Mouse (Mus musculus) myocyte (in vitro differentiated cells): ENCODE results near the gene Cdk5r1. TPM values are rescaled to one million over a fixed set of nuclear protein-coding genes. Genes with fewer than 3 reads are reported as not detected.

Source experiments
- H3K27me3 ChIP-seq: one replicate; pipeline ENCODE4 v1.6.1; 2011; ENCODE audit not compliant: control insufficient read depth, insufficient read depth, insufficient read length
- H3K36me3 ChIP-seq: one replicate; pipeline ENCODE4 v1.6.1; 2011; ENCODE audit not compliant: control insufficient read depth, insufficient read depth
- H3K4me2 ChIP-seq: one replicate; pipeline ENCODE4 v1.6.1; 2011; ENCODE audit warnings: low read depth, control low read depth
- H3K4me3 ChIP-seq: one replicate; pipeline ENCODE4 v1.5.1; 2011; ENCODE audit warnings: mild to moderate bottlenecking, control low read depth, moderate library complexity
- H3K79me2 ChIP-seq: one replicate; pipeline ENCODE4 v1.6.1; 2011; ENCODE audit not compliant: control insufficient read depth, insufficient read depth
- H3ac ChIP-seq: one replicate; pipeline ENCODE4 v1.6.1; 2011; ENCODE audit not compliant: control insufficient read depth, insufficient read length
- CEBPB ChIP-seq: IDR thresholded peaks from 2 replicates; pipeline ENCODE4 v1.6.1; 2011; ENCODE audit warnings: mild to moderate bottlenecking, moderate library complexity; ENCODE audit not compliant: poor library complexity, insufficient read depth, severe bottlenecking
- E2F4 ChIP-seq: IDR thresholded peaks from one replicate; pipeline ENCODE4 v1.6.1; 2011; ENCODE audit warnings: mild to moderate bottlenecking, control low read depth, moderate library complexity; ENCODE audit not compliant: insufficient read depth
- MAX ChIP-seq: IDR thresholded peaks from one replicate; pipeline ENCODE4 v1.6.1; 2011; ENCODE audit warnings: low read depth, mild to moderate bottlenecking, control low read depth
- MYOD1 ChIP-seq, 3 experiments: IDR thresholded peaks; one replicate each; pipeline ENCODE4 v1.6.1; 2011; ENCODE audit warnings: control low read depth in 2 of 3, low read depth in 2 of 3, mild to moderate bottlenecking in 2 of 3, moderate library complexity in 1 of 3; ENCODE audit not compliant: insufficient read length in 2 of 3, control insufficient read depth in 1 of 3
- MYOG ChIP-seq, 3 experiments: IDR thresholded peaks; one replicate each; pipeline ENCODE4 v1.6.1; 2011; ENCODE audit warnings: control low read depth in 2 of 3, low read depth in 2 of 3, mild to moderate bottlenecking in 2 of 3; ENCODE audit not compliant: insufficient read length in 2 of 3, control insufficient read depth in 1 of 3, insufficient read depth in 1 of 3
- POLR2A ChIP-seq: IDR thresholded peaks from one replicate; pipeline ENCODE4 v1.6.1; 2011; ENCODE audit warnings: low read depth, mild to moderate bottlenecking, control low read depth, moderate library complexity; ENCODE audit not compliant: insufficient read length
- POLR2AphosphoS2 ChIP-seq: IDR thresholded peaks from one replicate; pipeline ENCODE4 v1.6.1; 2011; ENCODE audit warnings: low read depth, control low read depth; ENCODE audit not compliant: insufficient read length
- REST ChIP-seq: IDR thresholded peaks from one replicate; pipeline ENCODE4 v1.6.1; 2011; ENCODE audit warnings: mild to moderate bottlenecking, control low read depth, moderate library complexity; ENCODE audit not compliant: insufficient read depth, insufficient read length
- SRF ChIP-seq: IDR thresholded peaks from one replicate; pipeline ENCODE4 v1.6.1; 2011; ENCODE audit warnings: low read depth; ENCODE audit not compliant: control insufficient read depth, insufficient read length
- TCF12 ChIP-seq: IDR thresholded peaks from one replicate; pipeline ENCODE4 v1.6.1; 2011; ENCODE audit warnings: mild to moderate bottlenecking, control low read depth; ENCODE audit not compliant: poor library complexity, insufficient read depth, severe bottlenecking
- TCF3 ChIP-seq: IDR thresholded peaks from one replicate; pipeline ENCODE4 v1.6.1; 2011; ENCODE audit warnings: low read depth, control low read depth; ENCODE audit not compliant: insufficient read length
- USF1 ChIP-seq: IDR thresholded peaks from one replicate; pipeline ENCODE4 v1.6.1; 2011; ENCODE audit warnings: low read depth, mild to moderate bottlenecking, control low read depth, moderate library complexity
- polyA plus RNA-seq: library from polyadenylated mRNA; unstranded; fragments of >200 nt; fragmentation: generic; extraction: Trizol; gene quantifications from one replicate; pipeline ENCODE4 v1.2.1, GENCODE M21; 2012; ENCODE audit warnings: missing spikeins

Gene Cdk5r1
- polyA plus RNA-seq, 1 experiment = 11.3 TPM

- H3K27me3 ChIP-seq = no peaks in the 10 kb centered on the region
- no peak overlapping the region for H3K4me2 ChIP-seq
- peaks cover 9% of the 10 kb centered on the region for H3K36me3 ChIP-seq
- H3K4me3 ChIP-seq = no peak overlapping the region
- H3ac ChIP-seq = no peak overlapping the region
- H3K79me2 ChIP-seq = peaks cover 36% of the 10 kb centered on the region
- TF ChIP-seq MYOD1 (IDR thresholded peaks at IDR 0.05; ENCODE audit: control insufficient read depth in 1 of 3, insufficient read length in 2 of 3, low read depth in 2 of 3) (no peak), REST (no peak)
Observed at GRCm38 (mm10) chr11:80482921-80483320, 6.1 kb downstream of the Cdk5r1 start.

DNA sequence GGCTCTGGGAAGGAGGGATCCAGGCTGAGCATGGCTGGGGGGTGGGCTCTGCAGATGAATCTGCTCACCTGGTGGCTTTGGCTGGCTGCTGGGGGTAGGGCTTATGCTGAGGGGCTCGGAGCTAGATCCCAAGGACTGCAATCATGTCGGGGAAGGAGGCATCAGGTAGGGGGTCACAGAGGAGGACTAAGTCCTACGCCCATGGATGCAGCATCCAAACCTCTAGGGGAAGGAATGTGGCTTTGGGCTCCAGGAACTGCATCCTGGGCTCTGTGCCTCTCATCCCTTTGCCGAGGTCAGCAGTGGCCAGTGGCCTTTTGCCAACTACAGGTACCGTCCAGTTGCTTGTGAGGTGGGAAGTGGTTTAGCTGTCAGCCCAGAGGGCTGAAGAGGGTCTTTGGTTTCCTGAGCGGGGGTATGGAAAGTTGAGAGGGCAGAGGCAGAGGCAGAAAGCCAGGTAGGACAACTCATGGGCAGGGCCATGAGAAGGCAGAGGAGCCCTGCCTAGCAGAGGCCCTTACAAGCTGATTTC, 6.8 kb downstream of the Cdk5r1 start:
- TF ChIP-seq TCF12 (no peak), MAX (no peak), USF1 (no peak), E2F4 (no peak), MYOG (IDR thresholded peaks at IDR 0.05; ENCODE audit: control insufficient read depth in 1 of 3, insufficient read depth in 1 of 3, insufficient read length in 2 of 3, low read depth in 2 of 3) (no peak), SRF (no peak), TCF3 (no peak), POLR2AphosphoS2 (no peak), REST (no peak), CEBPB (no peak), MYOD1 (IDR thresholded peaks at IDR 0.05; ENCODE audit: control insufficient read depth in 1 of 3, insufficient read length in 2 of 3, low read depth in 2 of 3) (no peak), POLR2A (no peak)
- peaks cover 29% of the 10 kb centered on the region for H3K79me2 ChIP-seq
- no peak overlapping the region for H3ac ChIP-seq
- H3K36me3 ChIP-seq = peaks cover 9% of the 10 kb centered on the region
- H3K4me2 ChIP-seq = peak overlapping the region; percentile 86
- H3K4me3 ChIP-seq = peak overlapping the region; percentile 1
- no peaks in the 10 kb centered on the region for H3K27me3 ChIP-seq

GRCm38 (mm10) chr11:80484191-80484791, 7.5 kb downstream of the Cdk5r1 start:
- H3K4me3 ChIP-seq = peak overlapping the region; percentile 1
- H3K79me2 ChIP-seq = peaks cover 23% of the 10 kb centered on the region
- H3K27me3 ChIP-seq = no peaks in the 10 kb centered on the region
- peaks cover 9% of the 10 kb centered on the region for H3K36me3 ChIP-seq
- H3ac ChIP-seq = no peak overlapping the region
- TF ChIP-seq MYOG (IDR thresholded peaks at IDR 0.05; ENCODE audit: control insufficient read depth in 1 of 3, insufficient read depth in 1 of 3, insufficient read length in 2 of 3, low read depth in 2 of 3) (no peak), E2F4 (peak; percentile 56), POLR2A (no peak), CEBPB (no peak), SRF (no peak), USF1 (no peak), MYOD1 (IDR thresholded peaks at IDR 0.05; ENCODE audit: control insufficient read depth in 1 of 3, insufficient read length in 2 of 3, low read depth in 2 of 3) (peak in 1 of 3 experiments; percentile 46)
- H3K4me2 ChIP-seq = peak overlapping the region; percentile 86

- Histone ChIP-seq H3K4me3 (peak overlapping the region; percentile 1), H3K27me3 (no peaks in the 10 kb centered on the region), H3K4me2 (peak overlapping the region; percentile 86), H3ac (no peak overlapping the region), H3K36me3 (peaks cover 5% of the 10 kb centered on the region), H3K79me2 (peaks cover 14% of the 10 kb centered on the region)
- no peak for TF ChIP-seq CEBPB
- TF ChIP-seq POLR2A = no peak
Observed at GRCm38 (mm10) chr11:80485120-80485551, 8.3 kb downstream of the Cdk5r1 start.

GRCm38 (mm10) chr11:80485622-80486206, 8.9 kb downstream of the Cdk5r1 start:
- H3K36me3 ChIP-seq = no peaks in the 10 kb centered on the region
- no peaks in the 10 kb centered on the region for H3K27me3 ChIP-seq
- no peak overlapping the region for H3ac ChIP-seq
- TF ChIP-seq MYOG (IDR thresholded peaks at IDR 0.05; ENCODE audit: control insufficient read depth in 1 of 3, insufficient read depth in 1 of 3, insufficient read length in 2 of 3, low read depth in 2 of 3) (peak; percentile 9 to 61 (median 37)), MAX (no peak), MYOD1 (IDR thresholded peaks at IDR 0.05; ENCODE audit: control insufficient read depth in 1 of 3, insufficient read length in 2 of 3, low read depth in 2 of 3) (peak in 2 of 3 experiments; percentile 66 to 79), TCF12 (peak; percentile 31), POLR2A (no peak)
- no peak overlapping the region for H3K4me3 ChIP-seq
- H3K4me2 ChIP-seq = peak overlapping the region; percentile 86
- peaks cover 8% of the 10 kb centered on the region for H3K79me2 ChIP-seq
